Mouse (Mus musculus) CH12.LX (cell line): Measurements from ENCODE around the gene Hist1h1c. TPM values are rescaled to one million over a fixed set of nuclear protein-coding genes. Genes with fewer than 3 reads are reported as not detected.
A peak's percentile ranks its signal among the peaks of the same experiment; 100 is the strongest.

ENCODE experiments used
- DNase-seq: peaks from one replicate; pipeline ENCODE4 v3.0.0-alpha.2; 2013; ENCODE audit errors: extremely low read depth
- H3K27ac ChIP-seq: 2 replicates; pipeline ENCODE4 v1.5.1; 2012; ENCODE audit warnings: low read depth, mild to moderate bottlenecking, control low read depth, moderate library complexity; ENCODE audit not compliant: insufficient read depth
- H3K27me3 ChIP-seq: replicated peaks from 2 replicates; pipeline ENCODE3; 2012; ENCODE audit warnings: inconsistent platforms
- H3K36me3 ChIP-seq, 2 experiments: replicated peaks in 1 of 2; 2 replicates each; pipeline versions ENCODE3 to v1.6.1; 2012; ENCODE audit warnings: inconsistent platforms in 1 of 2, low read length in 1 of 2, mild to moderate bottlenecking in 1 of 2, mixed read lengths in 1 of 2, moderate library complexity in 1 of 2; ENCODE audit not compliant: control insufficient read depth in 1 of 2, insufficient read depth in 1 of 2
- H3K4me1 ChIP-seq, 2 experiments: 2 replicates each; pipeline ENCODE4 v1.6.1; 2012; ENCODE audit warnings: inconsistent platforms in 1 of 2, moderate library complexity in 1 of 2; ENCODE audit not compliant: insufficient read depth in 2 of 2, control insufficient read depth in 1 of 2
- H3K4me2 ChIP-seq: 2 replicates; pipeline ENCODE4 v1.6.1; 2012; ENCODE audit warnings: low read depth, mild to moderate bottlenecking, control low read depth; ENCODE audit not compliant: poor library complexity, insufficient read depth, severe bottlenecking
- H3K4me3 ChIP-seq, 3 experiments: fragments of 150-350 bp in 1 of 3; sonication (generic) in 1 of 3; replicated peaks in 1 of 3; 2 replicates each; pipeline versions ENCODE3 to v1.5.1; 2011 to 2012; ENCODE audit warnings: low read depth in 2 of 3, low read length in 2 of 3, mild to moderate bottlenecking in 2 of 3, moderate library complexity in 2 of 3, control low read depth in 1 of 3, improper control_type of control experiment in 1 of 3, inconsistent platforms in 1 of 3, mixed read lengths in 1 of 3; ENCODE audit not compliant: poor library complexity in 1 of 3
- H3K79me2 ChIP-seq: replicated peaks from 2 replicates; pipeline ENCODE4 v1.6.1; 2012; ENCODE audit warnings: mild to moderate bottlenecking, moderate library complexity; ENCODE audit not compliant: control insufficient read depth, poor library complexity, insufficient read depth, severe bottlenecking; ENCODE audit errors: extremely low read depth
- H3K9ac ChIP-seq: 2 replicates; pipeline ENCODE4 v1.6.1; 2012; ENCODE audit warnings: low read depth, mild to moderate bottlenecking, control low read depth, moderate library complexity; ENCODE audit not compliant: insufficient read depth
- H3K9me3 ChIP-seq: replicated peaks from 2 replicates; pipeline ENCODE3; 2012; ENCODE audit warnings: low read length, inconsistent platforms, mixed read lengths
- BHLHE40 ChIP-seq: IDR thresholded peaks from 2 replicates; pipeline ENCODE4 v1.6.1; 2011; ENCODE audit warnings: mild to moderate bottlenecking, low read depth, low read length, improper control_type of control experiment
- CHD2 ChIP-seq: IDR thresholded peaks from 2 replicates; pipeline ENCODE4 v1.6.1; 2011; ENCODE audit warnings: low read length, improper control_type of control experiment
- EP300 ChIP-seq: IDR thresholded peaks from 2 replicates; pipeline ENCODE4 v1.6.1; 2011; ENCODE audit warnings: low read length, improper control_type of control experiment
- ETS1 ChIP-seq: conservative IDR thresholded peaks from 2 replicates; pipeline ENCODE4 v1.6.1; 2012; ENCODE audit warnings: low read depth, mild to moderate bottlenecking, inconsistent platforms, low read length, improper control_type of control experiment, moderate library complexity
- HCFC1 ChIP-seq: IDR thresholded peaks from 2 replicates; pipeline ENCODE4 v1.6.1; 2012; ENCODE audit warnings: low read depth, mild to moderate bottlenecking, inconsistent platforms, low read length, improper control_type of control experiment
- IRF4 ChIP-seq: IDR thresholded peaks from 2 replicates; pipeline ENCODE4 v1.6.1; 2014; ENCODE audit warnings: low read depth, mild to moderate bottlenecking, inconsistent platforms, low read length, improper control_type of control experiment
- JUN ChIP-seq: IDR thresholded peaks from 2 replicates; pipeline ENCODE4 v1.6.1; 2011; ENCODE audit warnings: low read depth, mild to moderate bottlenecking, low read length, improper control_type of control experiment, moderate library complexity; ENCODE audit not compliant: insufficient read depth
- JUND ChIP-seq: conservative IDR thresholded peaks from 2 replicates; pipeline ENCODE4 v1.6.1; 2011; ENCODE audit warnings: low read depth, low read length, improper control_type of control experiment
- KAT2A ChIP-seq: IDR thresholded peaks from 2 replicates; pipeline ENCODE4 v1.6.1; 2012; ENCODE audit warnings: low read length, improper control_type of control experiment, inconsistent platforms; ENCODE audit not compliant: insufficient replicate concordance
- MEF2A ChIP-seq: IDR thresholded peaks from 2 replicates; pipeline ENCODE4 v1.6.1; 2014; ENCODE audit warnings: low read depth, mild to moderate bottlenecking, inconsistent platforms, low read length, improper control_type of control experiment, borderline replicate concordance
- MXI1 ChIP-seq: IDR thresholded peaks from 2 replicates; pipeline ENCODE4 v1.6.1; 2011; ENCODE audit warnings: mild to moderate bottlenecking, low read depth, low read length, improper control_type of control experiment
- MYC ChIP-seq: IDR thresholded peaks from 2 replicates; pipeline ENCODE4 v1.6.1; 2011; ENCODE audit warnings: low read depth, mild to moderate bottlenecking, improper control_type of control experiment, low read length
- NRF1 ChIP-seq: IDR thresholded peaks from 2 replicates; pipeline ENCODE4 v1.6.1; 2014; ENCODE audit warnings: low read depth, mild to moderate bottlenecking, inconsistent platforms, low read length, improper control_type of control experiment, moderate library complexity
- POLR2A ChIP-seq: IDR thresholded peaks from 2 replicates; pipeline ENCODE4 v1.6.1; 2011; ENCODE audit warnings: low read depth, mild to moderate bottlenecking, improper control_type of control experiment, low read length
- POLR2AphosphoS2 ChIP-seq: IDR thresholded peaks from 2 replicates; pipeline ENCODE4 v1.6.1; 2011; ENCODE audit warnings: low read depth, low read length, improper control_type of control experiment
- RAD21 ChIP-seq: IDR thresholded peaks from 2 replicates; pipeline ENCODE4 v1.6.1; 2011; ENCODE audit warnings: low read depth, mild to moderate bottlenecking, low read length, improper control_type of control experiment, moderate library complexity
- RCOR1 ChIP-seq: conservative IDR thresholded peaks from 2 replicates; pipeline ENCODE4 v1.6.1; 2012; ENCODE audit warnings: low read depth, mild to moderate bottlenecking, inconsistent platforms, low read length, improper control_type of control experiment
- SIN3A ChIP-seq: IDR thresholded peaks from 2 replicates; pipeline ENCODE4 v1.6.1; 2012; ENCODE audit warnings: low read length, improper control_type of control experiment, inconsistent platforms
- TBP ChIP-seq: conservative IDR thresholded peaks from 2 replicates; pipeline ENCODE4 v1.6.1; 2011; ENCODE audit warnings: low read depth, low read length, improper control_type of control experiment
- USF1 ChIP-seq: IDR thresholded peaks from 2 replicates; pipeline ENCODE4 v1.6.1; 2014; ENCODE audit warnings: low read depth, mild to moderate bottlenecking, inconsistent platforms, low read length, improper control_type of control experiment
- USF2 ChIP-seq: conservative IDR thresholded peaks from 2 replicates; pipeline ENCODE4 v1.6.1; 2011; ENCODE audit warnings: low read depth, low read length, improper control_type of control experiment
- ZC3H11A ChIP-seq: IDR thresholded peaks from 2 replicates; pipeline ENCODE4 v1.6.1; 2012; ENCODE audit warnings: low read depth, mild to moderate bottlenecking, inconsistent platforms, low read length, improper control_type of control experiment
- ZKSCAN1 ChIP-seq: IDR thresholded peaks from 2 replicates; pipeline ENCODE4 v1.6.1; 2012; ENCODE audit warnings: low read depth, inconsistent platforms, low read length, improper control_type of control experiment, borderline replicate concordance
- ZNF384 ChIP-seq: IDR thresholded peaks from 2 replicates; pipeline ENCODE4 v1.6.1; 2012; ENCODE audit warnings: low read depth, low read length, improper control_type of control experiment, inconsistent platforms
- dilution Hi-C: fragments of 300-500 bp; cut with MboI; formaldehyde crosslinking; loops from 2 replicates; pipeline ENCODE4 v1.14.3; 2020; ENCODE audit warnings: low sequenced_read_pairs; ENCODE audit not compliant: extremely low pct_unique_long_range_greater_than_20kb, extremely low pct_ligation_motif_present
- in situ Hi-C: fragments of 300-500 bp; cut with MboI; formaldehyde crosslinking; loops from 3 replicates; pipeline ENCODE4 v1.14.3; 2019; ENCODE audit warnings: low sequenced_read_pairs, low pct_ligation_motif_present, low pct_unique_long_range_greater_than_20kb, mixed read lengths
- polyA plus RNA-seq: library from polyadenylated mRNA; unstranded; fragments of >175 nt; gene quantifications from 2 replicates; pipeline ENCODE4 v1.2.1, GENCODE M21; 2012; ENCODE audit warnings: low read depth; ENCODE audit not compliant: insufficient read length
- total RNA-seq, 2 experiments: library from RNA; depleted of rRNA; stranded (reverse); fragments of 300-350 nt in 1 of 2; fragments of >200 nt in 1 of 2; gene quantifications; 2 replicates each; pipeline ENCODE4 v1.2.3; 2012 to 2014

Gene Hist1h1c
- total and polyA plus RNA-seq, 3 experiments, result 12.5 to 597 (median 22.8) TPM

- Histone ChIP-seq H3K9ac (peak overlapping the region; percentile 9; the same call in 1 of the 2 replicates), H3K4me3 (peak overlapping the region in 1 of 3 experiments; percentile 1), H3K4me1 (peaks cover 3 to 44% of the 10 kb centered on the region in 2 experiments; a peak in 3 of 4 replicates), H3K4me2 (0 out of 2 replicates have a peak overlapping the region, but pooled peaks have one; percentile 7), H3K9me3 (no peaks in the 10 kb centered on the region), H3K27me3 (no peaks in the 10 kb centered on the region), H3K36me3 (no peaks in the 10 kb centered on the region), H3K79me2 (no peaks in the 10 kb centered on the region), H3K27ac (peak overlapping the region; percentile 42; the same call in 1 of the 2 replicates)
- in situ Hi-C loops, result loop anchor here (25.0 kb wide), 1 partner anchor 1721 kb away; the partner anchor contains the start of genes Hist1h2ag, Hist1h2ah, Hist1h2bj and Hist1h2bk
- no peak for DNase-seq
- dilution Hi-C loops, result no loop called here
- TF ChIP-seq ZC3H11A (no peak), POLR2AphosphoS2 (no peak), IRF4 (no peak), USF1 (no peak), POLR2A (no peak), BHLHE40 (no peak), SIN3A (no peak), NRF1 (no peak), ZKSCAN1 (no peak), RCOR1 (no peak), MYC (no peak), CHD2 (no peak), HCFC1 (no peak), MEF2A (no peak), JUN (no peak), TBP (no peak), ZNF384 (no peak), RAD21 (no peak), MXI1 (no peak), JUND (no peak)
Observed at GRCm38 (mm10) chr13:23757921-23758320, 19.3 kb downstream of the Hist1h1c start.

- no peak for DNase-seq
- Histone ChIP-seq H3K79me2 (no peaks in the 10 kb centered on the region), H3K4me2 (no peak overlapping the region), H3K36me3 (no peaks in the 10 kb centered on the region), H3K9ac (peak overlapping the region; percentile 32; the same call in 1 of the 2 replicates), H3K27me3 (no peaks in the 10 kb centered on the region), H3K4me3 (no peak overlapping the region)
- TF ChIP-seq EP300 (no peak), ETS1 (no peak), SIN3A (no peak), POLR2A (no peak), MYC (no peak), USF2 (no peak), KAT2A (no peak)
- TF ChIP-seq, all 38 proteins: peak for 0
- dilution Hi-C loops, result no loop called here
- peaks cover 3 to 51% of the 10 kb centered on the region in 2 experiments; a peak in 3 of 4 replicates for H3K4me1 ChIP-seq
- in situ Hi-C loops, result loop anchor here (25.0 kb wide), 1 partner anchor 1722 kb away; the partner anchor contains the start of genes Hist1h2ag, Hist1h2ah, Hist1h2bj and Hist1h2bk
- no peak overlapping the region; the same call in 1 of the 2 replicates for H3K27ac ChIP-seq
- no peaks in the 10 kb centered on the region for H3K9me3 ChIP-seq
Observed at GRCm38 (mm10) chr13:23759251-23759771, 20.7 kb downstream of the Hist1h1c start.
